Mouse (Mus musculus) midbrain, embryonic 14.5 days (tissue): ENCODE data around the gene Arid1b. TPM values are rescaled to one million over a fixed set of nuclear protein-coding genes. Genes with fewer than 3 reads are reported as not detected.

Experiments
- ATAC-seq: fragments of 200-750 bp; cut with Nextera tagmentation; 2 replicates; pipeline ENCODE4 v1.8.0; 2017; ENCODE audit warnings: moderate number of reproducible peaks, moderate library complexity; ENCODE audit not compliant: low FRiP score, low TSS enrichment
- DNase-seq: peaks from one replicate; pipeline ENCODE4 v3.0.0-alpha.2; 2015
- H3K27ac ChIP-seq: fragments of 300-500 bp; sonication (generic); replicated peaks from 2 replicates; pipeline ENCODE4 v1.5.1; 2014; ENCODE audit warnings: mild to moderate bottlenecking, low read depth, low read length, moderate library complexity
- H3K27me3 ChIP-seq: fragments of 300-500 bp; sonication (generic); 2 replicates; pipeline ENCODE4 v1.6.1; 2014; ENCODE audit warnings: low read length, control low read depth, mixed read lengths; ENCODE audit not compliant: control insufficient read depth, insufficient read depth
- H3K36me3 ChIP-seq: fragments of 300-500 bp; sonication (generic); 2 replicates; pipeline ENCODE4 v1.6.1; 2014; ENCODE audit warnings: low read length, control low read depth; ENCODE audit not compliant: control insufficient read depth, insufficient read depth
- H3K4me1 ChIP-seq: fragments of 300-500 bp; sonication (generic); 2 replicates; pipeline ENCODE4 v1.6.1; 2014; ENCODE audit warnings: mild to moderate bottlenecking, antibody characterized with exemption, low read length, control low read depth; ENCODE audit not compliant: control insufficient read depth, insufficient read depth
- H3K4me2 ChIP-seq: fragments of 300-500 bp; sonication (generic); 2 replicates; pipeline ENCODE4 v1.6.1; 2014; ENCODE audit warnings: mild to moderate bottlenecking, low read length, moderate library complexity
- H3K4me3 ChIP-seq: fragments of 300-500 bp; sonication (generic); replicated peaks from 2 replicates; pipeline ENCODE4 v1.5.1; 2014; ENCODE audit warnings: low read depth, low read length
- H3K9ac ChIP-seq: fragments of 300-500 bp; sonication (generic); replicated peaks from 2 replicates; pipeline ENCODE4 v1.6.1; 2014; ENCODE audit warnings: mild to moderate bottlenecking, low read length, moderate library complexity
- H3K9me3 ChIP-seq: fragments of 300-500 bp; sonication (generic); 2 replicates; pipeline ENCODE4 v1.6.1; 2016; ENCODE audit warnings: low read length, control low read depth, mixed read lengths; ENCODE audit not compliant: control insufficient read depth
- WGBS: fragments of 180-500 bp; shearing (Covaris S2); extraction: QIAGEN DNeasy Blood & Tissue Kit; methylation state at CpG from one replicate; pipeline ENCODE4 v1.1.7; 2014; 5-methylcytosine and 5-hydroxymethylcytosine counted together
- polyA plus RNA-seq: library from polyadenylated mRNA; unstranded; fragments of >200 nt; fragmentation: Nextera tagmentation; extraction: Ambion mirVana; gene quantifications from 2 replicates; pipeline ENCODE4 v1.2.1, GENCODE M21; 2014

The Arid1b gene
- polyA plus RNA-seq, 1 experiment from 2014 or later: 23.8 TPM

DNA sequence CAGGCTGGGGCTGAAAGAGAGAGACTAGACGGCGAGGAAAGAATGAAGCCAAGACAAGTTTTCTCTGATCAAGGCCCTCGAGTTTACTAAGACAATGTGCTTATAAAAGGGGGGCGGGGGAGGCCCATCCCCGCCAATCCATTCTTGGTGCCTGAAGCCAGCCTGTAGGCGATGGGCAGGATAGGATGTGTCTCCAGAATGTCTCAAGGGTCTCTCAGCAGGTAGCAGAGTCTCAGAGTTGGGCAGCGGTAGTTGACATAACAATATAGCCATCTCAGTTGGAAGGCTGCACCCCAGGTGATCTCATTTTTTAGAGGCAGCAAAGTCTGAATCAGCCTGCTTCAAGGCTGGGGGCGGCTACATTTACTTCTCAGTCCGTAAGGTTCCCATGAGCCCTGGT is 328.5 kb downstream of the Arid1b start:
- ATAC-seq (no peak), DNase-seq (no peak)
- Histone ChIP-seq H3K9ac (no peak overlapping the region), H3K9me3 (no peaks in the 10 kb centered on the region), H3K4me3 (no peak overlapping the region), H3K27me3 (no peaks in the 10 kb centered on the region), H3K36me3 (peaks cover 69% of the 10 kb centered on the region), H3K4me1 (peaks cover 14% of the 10 kb centered on the region), H3K4me2 (no peak overlapping the region), H3K27ac (no peak overlapping the region)
- 68% methylated on average over 9 of the region's 9 CpGs for WGBS

- Histone ChIP-seq H3K4me3 (no peak overlapping the region), H3K9me3 (no peaks in the 10 kb centered on the region), H3K36me3 (peaks cover 72% of the 10 kb centered on the region), H3K9ac (no peak overlapping the region), H3K27ac (peak overlapping the region; percentile 52), H3K27me3 (no peaks in the 10 kb centered on the region), H3K4me2 (no peak overlapping the region), H3K4me1 (peaks cover 14% of the 10 kb centered on the region)
- DNase-seq: no peak
- WGBS: 11% methylated on average over 1 of the region's 1 CpGs
- ATAC-seq: no peak
Observed at GRCm38 (mm10) chr17:5323746-5324145, 329.6 kb downstream of the Arid1b start.

DNA sequence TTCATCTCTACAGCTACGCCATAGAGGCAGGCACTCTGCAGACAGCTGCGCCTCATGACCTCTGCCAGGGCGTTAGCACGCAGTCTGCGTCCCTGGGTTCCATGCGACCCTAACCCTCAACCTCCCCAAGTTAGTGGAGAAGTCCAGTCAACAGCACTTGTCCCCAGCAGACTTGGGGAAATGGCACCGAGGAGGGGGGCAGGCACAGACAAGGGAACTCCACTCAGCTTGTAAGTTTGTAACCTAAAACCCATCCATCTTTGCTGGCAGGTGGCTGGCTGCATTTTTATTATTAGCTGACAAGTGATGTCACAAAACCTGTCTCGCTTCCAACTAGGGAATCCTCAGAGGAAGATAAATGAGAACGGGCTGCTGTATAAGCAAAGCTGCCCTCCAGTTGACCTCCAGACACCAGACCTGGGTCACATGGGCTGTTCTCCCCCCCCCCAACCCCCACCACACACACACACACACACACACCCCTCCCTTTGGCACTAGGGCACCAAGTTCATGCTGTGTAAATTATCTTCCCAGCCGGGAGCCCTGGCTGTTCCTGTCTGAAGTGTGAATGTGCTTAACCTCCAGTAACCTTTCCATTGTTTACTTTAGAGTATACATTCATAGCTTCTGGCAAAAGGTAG is 330.2 kb downstream of the Arid1b start:
- Histone ChIP-seq H3K4me2 (no peak overlapping the region), H3K36me3 (peaks cover 72% of the 10 kb centered on the region), H3K27ac (peak overlapping the region; percentile 52), H3K4me3 (no peak overlapping the region), H3K4me1 (peaks cover 14% of the 10 kb centered on the region), H3K9ac (no peak overlapping the region), H3K27me3 (no peaks in the 10 kb centered on the region), H3K9me3 (no peaks in the 10 kb centered on the region)
- 28% methylated on average over 10 of the region's 10 CpGs for WGBS
- peak; percentile 57 for ATAC-seq
- peak; percentile 59 for DNase-seq

DNA sequence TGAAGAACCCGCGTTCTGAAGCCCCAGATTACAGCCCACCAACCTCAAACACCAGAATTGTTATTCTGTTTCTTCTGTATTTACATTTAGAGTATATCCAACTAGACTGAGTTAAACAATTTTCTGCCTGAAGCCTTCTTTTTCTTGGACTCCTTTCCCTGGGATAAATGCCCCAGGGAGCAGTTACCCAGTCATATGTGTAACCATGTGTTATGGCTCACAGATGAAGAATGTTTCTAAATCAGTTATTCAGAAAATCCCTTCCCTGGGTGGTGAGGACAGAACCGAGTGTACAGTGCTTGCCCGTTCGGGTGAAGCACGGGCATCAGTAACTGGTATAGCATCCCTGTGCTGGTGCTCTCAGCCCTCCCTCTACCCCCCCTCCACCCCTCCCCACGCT is 332.6 kb downstream of the Arid1b start:
- 92% methylated on average over 7 of the region's 7 CpGs for whole genome bisulfite sequencing
- no peak overlapping the region for H3K4me2 ChIP-seq
- no peak for DNase-seq
- H3K9ac ChIP-seq: no peak overlapping the region
- no peaks in the 10 kb centered on the region for H3K9me3 ChIP-seq
- peaks cover 14% of the 10 kb centered on the region for H3K4me1 ChIP-seq
- ATAC-seq: no peak
- no peak overlapping the region for H3K4me3 ChIP-seq
- H3K27me3 ChIP-seq: no peaks in the 10 kb centered on the region
- H3K36me3 ChIP-seq: peaks cover 65% of the 10 kb centered on the region
- no peak overlapping the region for H3K27ac ChIP-seq

- Histone ChIP-seq H3K9ac (no peak overlapping the region), H3K4me3 (no peak overlapping the region), H3K27me3 (no peaks in the 10 kb centered on the region), H3K27ac (no peak overlapping the region), H3K9me3 (no peaks in the 10 kb centered on the region), H3K4me1 (peaks cover 14% of the 10 kb centered on the region), H3K36me3 (peaks cover 64% of the 10 kb centered on the region), H3K4me2 (no peak overlapping the region)
- DNase-seq: no peak
- ATAC-seq: no peak
- WGBS: 92% methylated on average over 12 of the region's 12 CpGs
Observed at GRCm38 (mm10) chr17:5327480-5328180, 333.5 kb downstream of the Arid1b start.

- no peaks in the 10 kb centered on the region for H3K9me3 ChIP-seq
- no peak for DNase-seq
- H3K36me3 ChIP-seq: peaks cover 74% of the 10 kb centered on the region
- WGBS: 78% methylated on average over 4 of the region's 4 CpGs
- no peak overlapping the region for H3K4me3 ChIP-seq
- H3K9ac ChIP-seq: no peak overlapping the region
- H3K27me3 ChIP-seq: no peaks in the 10 kb centered on the region
- ATAC-seq: no peak
- no peak overlapping the region for H3K4me2 ChIP-seq
- H3K4me1 ChIP-seq: peaks cover 2% of the 10 kb centered on the region; the same call in 1 of the 2 replicates
- no peak overlapping the region for H3K27ac ChIP-seq
Observed at GRCm38 (mm10) chr17:5329478-5329877, 335.3 kb downstream of the Arid1b start.

DNA sequence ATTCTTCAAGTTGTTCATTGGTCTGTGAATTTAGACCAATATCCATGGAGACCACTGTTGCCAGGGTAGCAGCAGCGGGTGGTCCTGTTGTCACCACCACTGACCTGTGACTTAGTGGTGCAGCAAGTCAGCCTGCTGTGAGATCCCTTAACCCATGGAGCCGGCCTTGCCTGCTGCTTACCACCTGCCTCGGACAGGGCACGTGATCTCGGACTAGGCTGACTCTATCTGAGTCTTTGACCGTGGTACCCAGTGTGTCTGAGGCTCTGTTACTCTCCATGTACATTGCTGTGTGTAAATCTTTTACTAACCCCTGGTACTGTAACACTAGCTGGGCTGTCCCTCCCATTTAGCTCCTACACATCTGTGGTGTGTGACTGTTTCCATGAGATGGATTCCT is 335.9 kb downstream of the Arid1b start:
- ATAC-seq: no peak
- Histone ChIP-seq H3K4me1 (no peaks in the 10 kb centered on the region), H3K9me3 (no peaks in the 10 kb centered on the region), H3K4me3 (no peak overlapping the region), H3K4me2 (no peak overlapping the region), H3K27me3 (no peaks in the 10 kb centered on the region), H3K9ac (no peak overlapping the region), H3K27ac (no peak overlapping the region), H3K36me3 (peaks cover 77% of the 10 kb centered on the region)
- 49% methylated on average over 6 of the region's 6 CpGs for WGBS
- no peak for DNase-seq

GRCm38 (mm10) chr17:5330644-5331043 is 336.5 kb downstream of the Arid1b start:
- no peak for DNase-seq
- 94% methylated on average over 7 of the region's 7 CpGs for WGBS
- Histone ChIP-seq H3K9me3 (no peaks in the 10 kb centered on the region), H3K4me3 (no peak overlapping the region), H3K9ac (no peak overlapping the region), H3K36me3 (peaks cover 77% of the 10 kb centered on the region), H3K27ac (no peak overlapping the region), H3K4me2 (no peak overlapping the region), H3K27me3 (no peaks in the 10 kb centered on the region), H3K4me1 (no peaks in the 10 kb centered on the region)
- ATAC-seq: no peak

DNA sequence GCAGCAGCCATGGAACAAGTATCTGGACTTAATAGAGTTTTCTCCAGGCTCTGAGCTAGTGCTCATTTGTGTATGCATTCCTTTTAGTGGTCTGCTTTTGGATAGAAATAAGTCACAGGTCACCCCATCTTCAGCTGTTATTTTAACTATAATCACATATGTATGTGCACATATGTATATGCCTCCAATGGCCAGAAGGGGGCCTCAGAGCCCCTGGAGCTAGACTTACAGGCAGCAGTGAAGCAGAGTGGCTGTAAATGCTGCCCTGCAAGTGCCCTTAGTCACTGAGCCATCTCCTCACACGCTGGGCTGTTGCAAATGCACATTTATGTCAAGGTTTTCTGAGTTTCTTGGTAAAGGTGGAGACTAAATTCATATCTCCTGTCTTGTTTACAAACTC is 337.3 kb downstream of the Arid1b start:
- Histone ChIP-seq H3K9ac (no peak overlapping the region), H3K4me1 (no peaks in the 10 kb centered on the region), H3K9me3 (no peaks in the 10 kb centered on the region), H3K36me3 (peaks cover 80% of the 10 kb centered on the region), H3K27ac (no peak overlapping the region), H3K4me2 (no peak overlapping the region), H3K4me3 (no peak overlapping the region), H3K27me3 (no peaks in the 10 kb centered on the region)
- ATAC-seq (no peak), DNase-seq (peak; percentile 47)
- 91% methylated on average over 1 of the region's 1 CpGs for WGBS
